Mouse (Mus musculus) ovary, adult 18-20 months (tissue): ENCODE measurements around the gene Cep95.
A peak's percentile ranks its signal among the peaks of the same experiment; 100 is the strongest.
"Not testable (repeated sequence)": the region's sequence is repeated elsewhere in the genome, so short reads cannot be mapped to it uniquely, and the experiment has no call there.

Source experiments
- DNase-seq: peaks from one replicate; pipeline ENCODE4 v3.0.0; 2022; ENCODE audit warnings: low spot score, mixed read lengths

The Cep95 gene

DNA sequence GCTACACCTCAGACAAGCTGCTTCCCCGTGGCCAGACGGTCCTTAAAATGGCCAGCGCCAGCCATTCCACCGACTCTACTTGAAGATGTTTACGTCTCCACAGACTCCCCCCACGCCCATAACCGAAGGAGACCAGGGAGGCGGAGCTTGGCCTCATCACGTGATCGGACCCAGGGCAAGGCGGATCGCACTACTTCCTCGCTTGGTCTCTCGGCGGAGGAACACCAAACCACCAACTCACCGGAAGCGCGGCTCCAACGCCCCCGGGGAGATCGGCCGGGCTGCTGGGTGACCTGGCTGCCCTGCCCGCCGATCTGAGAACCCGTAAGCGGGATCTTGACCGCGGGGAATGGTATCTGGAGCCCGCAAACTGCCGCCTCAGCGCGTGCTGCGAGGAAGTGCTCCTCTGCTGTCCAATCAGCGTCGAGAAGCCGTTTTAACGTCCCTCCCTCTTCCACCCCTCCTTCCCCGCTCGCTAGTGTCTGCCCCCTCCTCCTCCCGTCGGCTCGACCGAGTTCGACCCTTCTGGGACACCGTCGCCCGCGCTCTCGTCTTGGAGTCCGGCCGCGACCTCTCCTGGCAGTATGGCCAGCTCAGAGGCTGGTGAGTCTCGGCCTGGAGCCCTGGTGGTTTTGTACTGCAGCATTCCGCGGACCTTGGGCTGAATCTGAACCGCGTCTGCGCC, at the start of gene Cep95, which contains the start of gene Ddx5:
Gene Cep95 (plus strand): TSS at position 478 of the 685 bp plus-strand sequence.
Gene Ddx5 (minus strand): TSS at position 411 of the 685 bp plus-strand sequence.
- DNase-seq: peak; percentile 95

DNA sequence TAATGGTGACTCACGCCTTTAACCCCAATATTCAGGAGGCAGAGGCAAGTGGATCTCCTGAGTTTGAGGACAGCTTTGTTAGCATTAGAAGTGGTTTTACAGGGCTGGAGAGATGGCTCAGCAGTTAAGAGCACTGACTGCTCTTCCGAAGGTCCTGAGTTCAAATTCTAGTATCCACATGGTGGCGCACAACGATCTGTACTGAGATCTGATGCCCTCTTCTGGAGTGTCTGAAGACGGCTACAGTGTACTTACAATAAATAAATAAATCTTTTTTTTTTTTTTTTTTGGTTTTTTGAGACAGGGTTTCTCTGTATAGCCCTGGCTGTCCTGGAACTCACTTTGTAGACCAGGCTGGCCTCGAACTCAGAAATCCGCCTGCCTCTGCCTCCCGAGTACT, 48.3 kb upstream of the Cep95 start:
- not testable (repeated sequence) for DNase-seq

DNA sequence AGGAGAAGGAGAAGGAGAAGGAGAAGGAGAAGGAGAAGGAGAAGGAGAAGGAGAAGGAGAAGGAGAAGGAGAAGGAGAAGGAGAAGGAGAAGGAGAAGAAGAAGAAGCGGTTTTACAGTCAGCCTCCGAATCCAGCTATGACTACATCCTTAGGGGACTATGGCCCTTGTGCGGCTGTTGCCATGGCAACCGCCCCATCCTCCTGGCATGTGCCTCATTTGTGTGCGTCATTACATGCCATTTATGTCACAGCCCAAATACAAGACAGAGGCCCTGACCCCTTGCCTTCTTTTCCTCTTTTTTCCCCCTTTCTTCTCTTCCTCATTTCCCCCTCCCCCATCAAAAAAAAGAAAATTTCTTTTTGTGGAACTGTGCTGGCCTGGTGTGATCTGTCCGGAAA, 47.8 kb upstream of the Cep95 start:
- no peak for DNase-seq

GRCm38 (mm10) chr11:106741826-106742225, 47.2 kb upstream of the Cep95 start:
- DNase-seq: no peak

- no peak for DNase-seq
Measured at GRCm38 (mm10) chr11:106742388-106742841, 46.6 kb upstream of the Cep95 start.

- no peak for DNase-seq
Measured at GRCm38 (mm10) chr11:106744949-106745348, 44.1 kb upstream of the Cep95 start.

GRCm38 (mm10) chr11:106749557-106750120, 39.4 kb upstream of the Cep95 start:
- DNase-seq: not testable (repeated sequence)

- DNase-seq: no peak
Measured at GRCm38 (mm10) chr11:106750121-106750751, 38.8 kb upstream of the Cep95 start, which contains the start of gene Pecam1. TSS of gene Pecam1 (minus strand) at chr11:106750628.

- no peak for DNase-seq
Measured at GRCm38 (mm10) chr11:106751039-106752018, 37.7 kb upstream of the Cep95 start, which contains the start of gene Milr1. TSS of gene Milr1 (plus strand) at chr11:106751226.

- no peak for DNase-seq
Measured at GRCm38 (mm10) chr11:106752103-106752502, 36.9 kb upstream of the Cep95 start.

GRCm38 (mm10) chr11:106753314-106753713, 35.7 kb upstream of the Cep95 start:
- no peak for DNase-seq

GRCm38 (mm10) chr11:106755583-106755982, 33.5 kb upstream of the Cep95 start:
- no peak for DNase-seq

DNA sequence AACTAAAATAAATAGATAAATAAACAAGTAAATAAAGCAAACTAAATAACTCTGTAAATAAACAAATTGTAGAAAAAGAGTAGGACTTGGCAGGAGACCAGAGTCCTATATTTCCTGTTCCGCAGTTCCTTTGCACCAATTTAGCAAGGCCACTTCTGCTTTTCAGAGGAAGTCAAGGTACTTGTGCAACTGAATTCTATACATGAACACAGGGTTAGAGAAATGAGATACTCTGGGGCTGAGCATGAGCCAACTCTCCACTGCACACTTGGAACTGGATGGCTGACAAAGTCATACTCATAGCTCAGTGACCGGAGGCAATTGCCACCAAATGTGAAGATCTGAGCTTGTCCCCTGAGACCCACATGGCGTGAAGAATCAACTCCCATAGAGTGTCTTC, 30.0 kb upstream of the Cep95 start:
- DNase-seq: no peak

DNA sequence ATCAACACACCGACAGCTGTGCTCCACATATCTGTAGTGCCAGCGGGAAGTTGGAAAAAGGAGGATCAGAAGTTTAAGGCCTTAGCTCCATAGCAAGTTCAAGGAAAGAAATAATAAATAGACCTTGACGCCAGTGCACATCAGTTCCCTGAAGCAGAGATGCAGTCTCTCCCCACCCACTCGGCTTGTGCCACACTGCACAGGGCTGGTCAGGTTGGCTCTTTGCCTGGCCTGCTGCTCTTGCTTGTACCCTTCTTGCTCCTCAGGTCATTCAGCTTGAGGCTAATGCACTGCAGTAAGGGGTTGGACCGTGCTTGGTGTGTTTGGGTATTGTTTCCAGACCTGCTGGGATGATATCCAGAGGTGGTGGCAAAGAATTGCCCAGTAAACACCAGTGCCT, 28.5 kb upstream of the Cep95 start:
- peak; percentile 24 for DNase-seq

DNA sequence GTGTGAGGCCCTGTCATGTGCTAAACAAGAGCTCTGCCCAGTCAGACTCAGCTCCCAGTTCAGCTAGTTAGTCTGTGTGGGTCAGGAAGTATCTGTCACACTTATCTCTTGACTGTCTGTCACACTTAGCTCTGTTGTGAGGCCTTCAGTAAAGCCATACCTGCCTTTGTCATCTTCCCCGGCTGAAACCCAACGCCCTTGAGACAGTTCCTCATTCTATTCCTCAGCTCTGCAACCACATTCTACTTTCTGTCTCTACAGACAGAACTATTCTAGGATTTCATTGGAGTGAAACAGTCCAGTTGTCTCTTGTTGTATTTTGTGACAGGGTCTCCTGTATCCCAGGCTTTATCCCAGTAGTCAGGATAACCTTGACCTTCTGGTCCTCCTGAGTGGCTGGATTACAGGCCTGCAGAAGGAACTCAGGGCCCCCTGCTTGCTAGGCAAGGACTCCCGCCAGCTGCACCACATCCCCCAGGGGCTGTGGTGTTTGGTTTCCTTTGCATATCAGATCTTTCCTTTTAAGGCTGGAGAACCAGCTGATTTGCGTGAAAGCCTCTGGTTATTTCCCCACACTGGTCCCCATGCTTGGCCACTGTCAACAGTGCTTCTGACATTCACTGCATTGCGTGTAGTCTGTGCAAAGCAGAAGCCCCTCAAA, 26.8 kb upstream of the Cep95 start:
- DNase-seq: peak; percentile 28

DNA sequence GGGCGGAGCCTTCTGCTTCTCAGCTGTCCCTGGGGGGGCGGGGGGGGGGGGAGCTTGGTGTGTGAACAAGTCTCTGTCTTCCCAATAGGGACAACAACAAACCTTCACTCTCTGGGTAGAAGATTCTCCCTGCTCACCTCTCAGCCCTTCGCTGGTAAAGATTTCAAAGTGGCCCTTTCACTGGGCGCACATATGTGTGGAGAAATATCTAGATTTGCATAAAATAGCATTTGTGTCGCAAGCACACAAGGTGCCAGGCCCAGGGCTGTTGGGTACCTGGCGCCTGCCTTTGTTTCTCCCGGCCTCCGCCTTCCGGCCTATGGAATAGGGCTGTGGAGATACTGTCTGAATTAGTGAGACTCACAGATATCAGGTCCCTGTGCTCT, 26.3 kb upstream of the Cep95 start:
- DNase-seq: no peak

- DNase-seq: no peak
Measured at GRCm38 (mm10) chr11:106766611-106767162, 22.4 kb upstream of the Cep95 start.

DNA sequence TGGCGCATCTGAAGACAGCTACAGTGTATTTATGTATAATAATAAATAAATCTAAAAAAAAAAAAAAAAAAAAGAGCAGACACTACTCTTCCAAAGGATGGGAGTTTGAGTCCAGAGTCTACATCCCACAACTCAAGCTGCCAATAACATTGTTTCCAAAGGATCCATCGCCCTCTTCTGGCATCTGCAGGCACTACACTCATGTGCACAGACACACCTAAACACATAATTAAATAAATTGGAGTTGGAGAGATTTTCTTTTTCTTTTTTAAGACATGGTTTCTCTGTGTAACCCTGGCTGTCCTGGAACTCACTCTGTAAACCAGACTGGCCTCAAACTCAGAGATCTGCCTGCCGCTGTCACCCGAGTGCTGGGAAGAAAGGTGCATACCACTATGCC, 21.5 kb upstream of the Cep95 start:
- DNase-seq: no peak

DNA sequence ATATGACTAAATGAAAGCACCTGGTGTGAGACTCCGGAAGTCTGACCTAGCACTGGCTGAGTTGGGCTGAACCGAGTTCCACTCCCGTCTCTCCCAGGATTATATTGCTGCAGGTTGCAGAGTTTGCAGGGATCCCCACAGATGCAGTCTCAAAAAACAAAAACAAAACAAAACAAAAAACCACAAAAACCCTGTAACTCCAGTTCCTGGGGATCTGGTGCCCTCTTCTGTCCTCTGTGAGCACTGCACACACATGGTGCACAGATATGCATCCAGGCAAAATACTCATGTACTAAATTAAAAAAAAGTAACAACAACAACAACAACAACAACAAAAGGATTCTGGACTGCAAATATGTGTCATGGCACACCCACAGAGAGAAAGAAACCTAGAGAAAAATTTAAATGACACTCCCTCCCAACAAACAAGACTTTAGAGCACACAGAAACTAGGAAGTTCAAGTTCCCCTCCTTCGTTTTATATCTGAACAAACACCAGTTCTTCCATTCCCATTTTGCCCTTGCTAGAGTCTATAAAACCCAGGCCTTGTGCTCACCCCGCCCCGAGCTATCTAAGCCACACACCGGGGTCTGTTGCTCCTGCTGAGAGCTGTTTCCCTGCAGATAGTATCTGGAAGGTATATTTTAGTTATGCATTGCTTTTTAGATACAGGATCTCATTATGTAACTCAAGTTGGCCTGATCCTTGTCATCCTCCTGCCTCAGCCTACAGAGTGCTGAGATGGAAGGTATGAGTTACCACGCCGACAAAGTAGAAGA, 18.7 kb upstream of the Cep95 start:
- DNase-seq: no peak

DNA sequence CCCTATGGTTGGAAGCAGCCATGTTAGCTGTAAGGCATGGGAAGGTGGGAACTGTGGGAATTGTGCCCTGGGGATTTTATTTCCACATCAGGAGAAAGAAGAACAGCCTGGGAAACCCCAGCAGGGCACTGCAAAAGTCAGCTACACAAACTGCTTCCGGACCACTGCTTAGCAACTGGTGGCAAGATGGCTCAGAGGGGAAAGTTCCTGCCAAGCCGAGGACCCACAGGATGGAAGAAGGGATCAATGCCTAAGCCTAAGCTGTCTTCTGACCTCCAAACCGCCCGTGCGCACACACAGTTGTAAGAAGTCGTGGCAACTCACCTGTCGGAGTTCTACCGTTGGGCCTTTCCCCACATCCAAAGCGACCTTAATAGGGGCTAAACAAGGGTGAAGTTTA, 16.0 kb upstream of the Cep95 start:
- DNase-seq: no peak
